Mouse (Mus musculus): ENCODE data around the gene Dpy30. TPM values are rescaled to one million over a fixed set of nuclear protein-coding genes. Genes with fewer than 3 reads are reported as not detected.
"Not testable (repeated sequence)": the region's sequence is repeated elsewhere in the genome, so short reads cannot be mapped to it uniquely, and the experiment has no call there.

Gene Dpy30
- polyA plus RNA-seq (2014; fragmentation: Nextera tagmentation; extraction: Ambion mirVana): 188 and 189 TPM in 2 replicates

DNA sequence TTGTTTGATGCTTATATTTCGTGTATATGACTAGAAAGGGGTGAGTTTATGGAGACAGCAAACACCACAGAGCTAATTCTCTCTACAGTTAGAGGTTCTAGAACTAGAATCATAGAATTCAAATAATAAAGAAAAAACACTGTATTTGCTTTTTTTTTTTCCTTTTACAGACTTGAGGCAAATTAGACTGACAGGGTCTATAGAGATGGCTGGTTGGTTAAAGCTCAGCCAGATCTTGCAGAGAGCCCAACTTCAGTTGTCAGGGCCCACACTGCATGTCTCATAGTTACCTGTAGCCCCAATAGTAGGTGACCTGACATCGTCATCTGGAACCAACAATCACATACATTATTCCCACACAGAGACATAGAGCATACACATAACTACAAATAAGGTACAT is at the start of gene Dpy30:
Gene Dpy30, minus strand, starts transcription at position 101 of the 400 bp plus-strand sequence.
- no peak for ATAC-seq (ENCODE audit: insufficient number of reproducible peaks, insufficient read depth, low FRiP score, low read depth)

GRCm38 (mm10) chr17:74363592-74363991 is 39.8 kb upstream of the Dpy30 start:
- Histone ChIP-seq H3K36me3 (ENCODE audit: control insufficient read depth, insufficient read depth, low read length) (peaks cover 65% of the 10 kb centered on the region), H3K9ac (ENCODE audit: low read length) (no peak overlapping the region), H3K27ac (replicated peaks in 1 of 2; ENCODE audit: control insufficient read depth in 1 of 2, insufficient read depth in 1 of 2, low read depth in 2 of 2, low read length in 2 of 2) (no peak overlapping the region), H3K27me3 (ENCODE audit: control insufficient read depth, insufficient read depth, low read length) (no peaks in the 10 kb centered on the region), H3K4me1 (ENCODE audit: control insufficient read depth in 2 of 2, insufficient read depth in 2 of 2, low read length in 2 of 2) (peaks cover 0 to 4% of the 10 kb centered on the region in 2 experiments; a peak in 1 of 4 replicates), H3K4me3 (ENCODE audit: control insufficient read depth in 1 of 2, insufficient read depth in 1 of 2, low read depth in 1 of 2, low read length in 2 of 2) (no peak overlapping the region), H3K9me3 (ENCODE audit: control insufficient read depth, low read length) (no peaks in the 10 kb centered on the region), H3K4me2 (ENCODE audit: low read length) (no peak overlapping the region)
- 78% methylated on average over 1 of the region's 1 CpGs for WGBS
- ATAC-seq (ENCODE audit: insufficient number of reproducible peaks, insufficient read depth, low FRiP score, low read depth): no peak

More for the DNA sequence above, at the start of gene Dpy30:
- 76% methylated on average over 2 of the region's 2 CpGs for WGBS
- Histone ChIP-seq H3K4me1 (ENCODE audit: control insufficient read depth in 2 of 2, insufficient read depth in 2 of 2, low read length in 2 of 2) (no peaks in the 10 kb centered on the region), H3K4me2 (ENCODE audit: low read length) (no peak within 1 kb of the TSS), H3K27ac (replicated peaks in 1 of 2; ENCODE audit: control insufficient read depth in 1 of 2, insufficient read depth in 1 of 2, low read depth in 2 of 2, low read length in 2 of 2) (no peak within 1 kb of the TSS), H3K9me3 (ENCODE audit: control insufficient read depth, low read length) (no peaks in the 10 kb centered on the region), H3K9ac (ENCODE audit: low read length) (no peak within 1 kb of the TSS), H3K27me3 (ENCODE audit: control insufficient read depth, insufficient read depth, low read length) (no peaks in the 10 kb centered on the region), H3K4me3 (ENCODE audit: control insufficient read depth in 1 of 2, insufficient read depth in 1 of 2, low read depth in 1 of 2, low read length in 2 of 2) (no peak within 1 kb of the TSS), H3K36me3 (ENCODE audit: control insufficient read depth, insufficient read depth, low read length) (no peaks in the 10 kb centered on the region)

GRCm38 (mm10) chr17:74341151-74341550 is 17.4 kb upstream of the Dpy30 start:
- Histone ChIP-seq H3K27me3 (ENCODE audit: control insufficient read depth, insufficient read depth, low read length) (no peaks in the 10 kb centered on the region), H3K4me1 (ENCODE audit: control insufficient read depth in 2 of 2, insufficient read depth in 2 of 2, low read length in 2 of 2) (peaks cover 2 to 22% of the 10 kb centered on the region in 2 experiments; a peak in 3 of 4 replicates), H3K27ac (replicated peaks in 1 of 2; ENCODE audit: control insufficient read depth in 1 of 2, insufficient read depth in 1 of 2, low read depth in 2 of 2, low read length in 2 of 2) (no peak overlapping the region), H3K9ac (ENCODE audit: low read length) (no peak overlapping the region), H3K4me2 (ENCODE audit: low read length) (peak overlapping the region; percentile 77; the same call in 1 of the 2 replicates), H3K4me3 (ENCODE audit: control insufficient read depth in 1 of 2, insufficient read depth in 1 of 2, low read depth in 1 of 2, low read length in 2 of 2) (no peak overlapping the region), H3K9me3 (ENCODE audit: control insufficient read depth, low read length) (no peaks in the 10 kb centered on the region), H3K36me3 (ENCODE audit: control insufficient read depth, insufficient read depth, low read length) (no peaks in the 10 kb centered on the region)
- ATAC-seq (ENCODE audit: insufficient number of reproducible peaks, insufficient read depth, low FRiP score, low read depth): no peak
- 70% methylated on average over 5 of the region's 5 CpGs for WGBS

GRCm38 (mm10) chr17:74338937-74339804 is 15.4 kb upstream of the Dpy30 start, which contains the start of gene Spast:
Gene Spast (plus strand): TSS chr17:74338987.
- Histone ChIP-seq H3K27me3 (ENCODE audit: control insufficient read depth, insufficient read depth, low read length) (no peaks in the 10 kb centered on the region), H3K4me2 (ENCODE audit: low read length) (peak within 1 kb of the TSS; percentile 77), H3K9ac (ENCODE audit: low read length) (peak within 1 kb of the TSS; percentile 90), H3K4me1 (ENCODE audit: control insufficient read depth in 2 of 2, insufficient read depth in 2 of 2, low read length in 2 of 2) (peaks cover 2 to 22% of the 10 kb centered on the region in 2 experiments; a peak in 3 of 4 replicates), H3K9me3 (ENCODE audit: control insufficient read depth, low read length) (no peaks in the 10 kb centered on the region), H3K4me3 (ENCODE audit: control insufficient read depth in 1 of 2, insufficient read depth in 1 of 2, low read depth in 1 of 2, low read length in 2 of 2) (peak within 1 kb of the TSS; percentile 71 to 92), H3K27ac (replicated peaks in 1 of 2; ENCODE audit: control insufficient read depth in 1 of 2, insufficient read depth in 1 of 2, low read depth in 2 of 2, low read length in 2 of 2) (peak within 1 kb of the TSS; percentile 81 to 98), H3K36me3 (ENCODE audit: control insufficient read depth, insufficient read depth, low read length) (no peaks in the 10 kb centered on the region)
- WGBS: under 1% methylated on average over 83 of the region's 90 CpGs
- ATAC-seq (ENCODE audit: insufficient number of reproducible peaks, insufficient read depth, low FRiP score, low read depth): peak; percentile 86

GRCm38 (mm10) chr17:74338225-74338931 is 14.6 kb upstream of the Dpy30 start:
- peak overlapping the region; percentile 71 to 92 for H3K4me3 ChIP-seq (ENCODE audit: control insufficient read depth in 1 of 2, insufficient read depth in 1 of 2, low read depth in 1 of 2, low read length in 2 of 2)
- H3K27ac ChIP-seq (replicated peaks in 1 of 2; ENCODE audit: control insufficient read depth in 1 of 2, insufficient read depth in 1 of 2, low read depth in 2 of 2, low read length in 2 of 2): peak overlapping the region; percentile 81 to 98
- under 1% methylated on average over 50 of the region's 50 CpGs for WGBS
- no peaks in the 10 kb centered on the region for H3K27me3 ChIP-seq (ENCODE audit: control insufficient read depth, insufficient read depth, low read length)
- H3K9ac ChIP-seq (ENCODE audit: low read length): peak overlapping the region; percentile 90
- peak overlapping the region; percentile 77 for H3K4me2 ChIP-seq (ENCODE audit: low read length)
- peak; percentile 95 for ATAC-seq (ENCODE audit: insufficient number of reproducible peaks, insufficient read depth, low FRiP score, low read depth)
- H3K4me1 ChIP-seq (ENCODE audit: control insufficient read depth in 2 of 2, insufficient read depth in 2 of 2, low read length in 2 of 2): peaks cover 2 to 22% of the 10 kb centered on the region in 2 experiments; a peak in 3 of 4 replicates
- no peaks in the 10 kb centered on the region for H3K9me3 ChIP-seq (ENCODE audit: control insufficient read depth, low read length)
- H3K36me3 ChIP-seq (ENCODE audit: control insufficient read depth, insufficient read depth, low read length): no peaks in the 10 kb centered on the region

DNA sequence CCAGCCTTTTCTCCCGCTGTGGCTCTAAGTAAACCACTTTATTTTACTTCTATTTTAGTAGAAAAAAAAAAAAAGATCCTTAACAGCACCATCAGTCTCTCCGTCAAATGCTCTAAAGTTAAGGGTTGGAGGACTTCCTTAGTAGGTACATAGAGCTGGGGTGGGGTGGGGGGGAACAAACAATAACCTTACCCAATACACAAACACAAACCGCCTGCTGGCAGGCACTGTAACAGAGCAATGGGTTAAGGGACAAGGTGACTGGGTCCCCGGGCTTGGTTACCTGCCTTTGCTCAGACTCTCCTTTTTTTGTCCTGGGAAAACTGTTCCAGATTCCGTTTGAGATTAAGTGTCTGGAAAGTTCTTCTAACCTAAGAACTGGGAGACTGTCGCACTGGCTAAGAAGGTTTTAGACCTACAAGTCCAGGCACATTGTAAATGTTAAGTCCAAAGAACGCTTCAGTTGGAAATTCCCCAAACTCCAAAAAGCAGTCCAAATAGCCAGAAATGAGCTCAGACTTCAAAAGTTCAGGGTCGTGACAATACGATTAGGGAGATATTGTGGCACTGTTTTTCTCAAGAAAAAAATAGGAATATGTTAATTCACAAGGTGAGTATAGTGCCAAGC is 7.4 kb upstream of the Dpy30 start:
- 70% methylated on average over 9 of the region's 9 CpGs for WGBS
- H3K4me1 ChIP-seq (ENCODE audit: control insufficient read depth in 2 of 2, insufficient read depth in 2 of 2, low read length in 2 of 2): no peaks in the 10 kb centered on the region
- no peaks in the 10 kb centered on the region for H3K9me3 ChIP-seq (ENCODE audit: control insufficient read depth, low read length)
- H3K4me3 ChIP-seq (ENCODE audit: control insufficient read depth in 1 of 2, insufficient read depth in 1 of 2, low read depth in 1 of 2, low read length in 2 of 2): no peak overlapping the region
- no peak for ATAC-seq (ENCODE audit: insufficient number of reproducible peaks, insufficient read depth, low FRiP score, low read depth)
- no peak overlapping the region for H3K27ac ChIP-seq (replicated peaks in 1 of 2; ENCODE audit: control insufficient read depth in 1 of 2, insufficient read depth in 1 of 2, low read depth in 2 of 2, low read length in 2 of 2)
- no peaks in the 10 kb centered on the region for H3K27me3 ChIP-seq (ENCODE audit: control insufficient read depth, insufficient read depth, low read length)
- no peak overlapping the region for H3K4me2 ChIP-seq (ENCODE audit: low read length)
- no peaks in the 10 kb centered on the region for H3K36me3 ChIP-seq (ENCODE audit: control insufficient read depth, insufficient read depth, low read length)
- no peak overlapping the region for H3K9ac ChIP-seq (ENCODE audit: low read length)

GRCm38 (mm10) chr17:74328146-74328545 is 4.4 kb upstream of the Dpy30 start:
- ATAC-seq (ENCODE audit: insufficient number of reproducible peaks, insufficient read depth, low FRiP score, low read depth); H3K9me3 ChIP-seq (ENCODE audit: control insufficient read depth, low read length); H3K27me3 ChIP-seq (ENCODE audit: control insufficient read depth, insufficient read depth, low read length); H3K4me2 ChIP-seq (ENCODE audit: low read length); H3K27ac ChIP-seq (replicated peaks in 1 of 2; ENCODE audit: control insufficient read depth in 1 of 2, insufficient read depth in 1 of 2, low read depth in 2 of 2, low read length in 2 of 2); H3K4me3 ChIP-seq (ENCODE audit: control insufficient read depth in 1 of 2, insufficient read depth in 1 of 2, low read depth in 1 of 2, low read length in 2 of 2); H3K36me3 ChIP-seq (ENCODE audit: control insufficient read depth, insufficient read depth, low read length); H3K4me1 ChIP-seq (ENCODE audit: control insufficient read depth in 2 of 2, insufficient read depth in 2 of 2, low read length in 2 of 2); H3K9ac ChIP-seq (ENCODE audit: low read length): not testable (repeated sequence)
- 56% methylated on average over 2 of the region's 2 CpGs for WGBS
